Mouse (Mus musculus) megakaryocyte, embryonic 14.5 days (primary cell): ENCODE measurements around the gene Cspg5.

Experiments
- FLI1 ChIP-seq: IDR thresholded peaks from 2 replicates; pipeline ENCODE4 v1.6.1; 2012; ENCODE audit warnings: low read length, inconsistent platforms, mixed read lengths
- GATA1 ChIP-seq: IDR thresholded peaks from 3 replicates; pipeline ENCODE4 v1.6.1; 2012; ENCODE audit warnings: mixed read lengths, low read length, inconsistent platforms, borderline replicate concordance

DNA sequence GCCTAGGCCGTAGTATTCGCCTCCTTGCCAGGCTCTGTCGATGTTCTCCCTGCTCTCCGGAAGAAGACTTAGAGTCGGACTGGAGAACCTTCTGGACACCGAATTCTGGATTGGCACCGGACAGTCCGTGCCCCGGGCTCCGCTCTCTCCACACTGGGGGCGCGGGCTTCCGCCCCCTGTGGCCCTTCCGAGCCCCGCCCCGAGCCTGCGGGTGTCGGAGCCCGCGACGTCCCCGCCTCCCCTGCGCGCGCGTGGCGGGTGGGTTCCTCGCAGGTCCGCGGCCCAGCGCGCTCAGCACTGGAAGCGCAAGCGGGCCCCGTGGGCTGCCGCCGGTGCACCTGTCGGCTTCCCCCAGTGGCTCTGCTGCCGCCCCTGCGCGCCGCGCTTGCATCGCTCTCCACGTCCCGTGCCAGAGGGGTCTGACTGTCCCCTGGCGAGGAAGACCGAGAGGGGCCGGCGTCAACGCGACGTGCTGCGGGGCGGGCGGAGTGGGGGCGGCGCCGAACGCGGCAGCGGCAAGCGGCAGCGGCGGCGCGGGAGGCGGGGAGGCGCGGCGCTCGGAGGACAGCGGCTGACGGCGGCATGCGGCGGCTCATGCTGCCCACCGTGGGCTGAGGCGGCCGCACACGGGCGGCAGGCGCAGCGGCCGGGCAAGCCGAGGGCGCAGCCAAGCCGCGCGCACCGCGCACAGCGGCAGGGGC, 1.5 kb downstream of the Cspg5 start:
- no peak for TF ChIP-seq GATA1
- no peak for TF ChIP-seq FLI1
